Mouse (Mus musculus) T-helper 1 cell (primary cell): ENCODE results near the gene Teddm1b.
"Not testable (repeated sequence)": the region's sequence is repeated elsewhere in the genome, so short reads cannot be mapped to it uniquely, and the experiment has no call there.

ENCODE experiments used
- in situ Hi-C: fragments of 300-600 bp; cut with MboI, MseI; formaldehyde crosslinking; loops from one replicate; pipeline ENCODE4 v1.15.1; 2025; ENCODE audit warnings: high pct_unique_total_duplicates

Gene Teddm1b

DNA sequence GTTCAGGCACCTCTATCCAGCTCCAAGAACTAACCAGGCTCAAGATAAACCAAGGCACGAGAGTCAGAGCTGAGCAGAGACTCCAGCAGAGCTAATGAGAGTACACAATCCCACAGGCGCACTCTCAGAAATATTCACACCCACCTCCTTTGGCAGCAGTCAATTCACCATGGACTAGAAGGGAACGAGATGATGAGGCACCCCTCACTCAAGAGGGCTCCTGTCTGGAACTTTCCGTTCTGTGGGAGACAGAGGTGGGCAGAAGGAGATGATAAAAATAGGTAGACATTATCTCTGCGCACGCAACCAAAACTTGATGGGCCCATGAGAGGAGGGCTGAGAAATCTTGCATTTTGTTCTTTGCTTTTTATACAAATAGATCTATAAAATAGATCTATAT, at the start of gene Teddm1b:
TSS of gene Teddm1b (plus strand) at position 301 of the 400 bp plus-strand sequence.
- in situ Hi-C loops: no loop called here

DNA sequence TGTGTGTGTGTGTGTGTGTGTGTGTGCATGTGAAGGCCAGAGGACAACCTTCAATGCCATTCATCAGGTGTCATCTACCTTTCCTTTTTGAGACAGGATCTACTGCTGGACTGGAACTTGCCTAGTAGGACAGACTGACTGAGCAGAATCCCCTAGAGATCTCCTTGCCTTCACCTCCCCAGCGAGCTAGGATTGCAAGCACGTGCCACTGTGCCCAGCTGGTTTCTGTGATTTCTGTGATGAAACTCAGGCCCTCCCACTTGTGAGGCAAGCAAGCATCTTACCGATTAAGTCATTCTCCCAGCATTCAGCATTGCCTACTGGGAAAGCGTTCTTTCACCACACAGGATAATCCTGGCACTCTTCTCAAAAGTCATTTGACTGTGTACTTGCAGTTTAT, 43.4 kb upstream of the Teddm1b start:
- in situ Hi-C loops: no loop called here

DNA sequence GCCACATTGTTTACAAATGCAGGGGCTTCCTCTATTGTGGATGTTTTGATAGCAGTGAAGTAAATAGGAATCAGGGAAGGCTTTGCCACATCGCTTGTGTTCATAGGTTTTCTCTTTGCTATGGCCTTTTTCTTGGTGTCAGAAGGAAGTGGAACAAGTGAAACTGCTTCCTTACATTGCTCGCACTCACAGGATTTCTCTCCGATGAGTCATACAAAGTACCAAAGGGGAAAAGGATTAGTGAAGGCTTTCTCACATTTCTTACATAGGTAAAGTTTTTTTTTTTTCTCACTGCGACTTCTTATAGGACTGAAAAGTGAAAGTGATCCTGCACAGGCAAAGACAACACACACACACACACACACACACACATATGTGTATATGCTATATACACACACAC, 38.1 kb upstream of the Teddm1b start:
- in situ Hi-C loops: no loop called here

DNA sequence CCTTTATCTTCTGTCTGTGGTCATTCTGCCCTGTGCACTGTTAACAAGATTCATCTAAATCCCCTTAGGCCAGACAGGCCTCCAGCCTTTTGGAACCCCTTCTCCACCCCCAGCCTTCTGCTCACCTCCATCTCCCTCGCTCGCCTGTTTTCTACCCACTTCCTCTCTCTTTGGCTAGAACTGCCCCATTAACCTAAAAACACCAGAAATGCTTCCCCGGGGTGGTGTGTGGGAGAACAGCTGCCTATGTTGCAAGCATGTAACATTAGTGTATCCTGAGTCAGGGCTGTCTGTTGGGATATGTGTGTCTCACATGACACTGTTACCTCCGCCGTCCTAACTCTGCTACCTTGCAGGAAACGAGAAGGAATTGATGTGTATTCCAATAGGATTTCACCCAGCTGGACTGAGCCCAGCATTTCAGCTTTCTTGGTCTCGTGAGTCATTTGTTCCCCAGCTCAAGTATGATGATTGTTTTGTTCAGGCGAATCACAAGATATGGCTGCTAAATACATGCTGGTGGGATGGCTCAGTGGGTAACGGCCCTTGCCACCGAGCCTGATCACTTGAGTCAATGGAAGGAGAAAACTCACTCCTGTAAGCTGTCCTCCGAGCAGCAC, 31.9 kb upstream of the Teddm1b start:
- in situ Hi-C loops: no loop called here

DNA sequence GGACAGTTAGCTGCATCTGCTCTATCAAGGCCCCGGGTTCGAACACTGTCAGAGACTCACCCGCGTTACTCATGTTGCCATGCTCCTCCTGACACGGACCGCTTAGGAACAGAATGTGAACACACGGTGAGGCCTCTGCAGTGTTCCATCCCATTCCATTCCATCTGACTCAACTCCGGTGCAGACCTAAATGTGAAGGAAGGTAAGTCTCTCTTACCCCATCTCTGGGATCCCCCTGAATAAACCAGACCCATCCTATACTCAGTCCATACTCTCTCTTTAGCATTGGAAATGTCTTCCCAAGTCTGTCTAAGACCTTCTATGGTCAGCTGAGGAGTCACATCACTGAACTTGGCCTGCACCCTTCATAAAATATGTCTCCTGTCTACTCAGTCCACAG, 30.1 kb upstream of the Teddm1b start, which contains the start of gene Rgsl1:
TSS of gene Rgsl1 (minus strand) at position 101 of the 400 bp plus-strand sequence.
- in situ Hi-C loops: no loop called here

DNA sequence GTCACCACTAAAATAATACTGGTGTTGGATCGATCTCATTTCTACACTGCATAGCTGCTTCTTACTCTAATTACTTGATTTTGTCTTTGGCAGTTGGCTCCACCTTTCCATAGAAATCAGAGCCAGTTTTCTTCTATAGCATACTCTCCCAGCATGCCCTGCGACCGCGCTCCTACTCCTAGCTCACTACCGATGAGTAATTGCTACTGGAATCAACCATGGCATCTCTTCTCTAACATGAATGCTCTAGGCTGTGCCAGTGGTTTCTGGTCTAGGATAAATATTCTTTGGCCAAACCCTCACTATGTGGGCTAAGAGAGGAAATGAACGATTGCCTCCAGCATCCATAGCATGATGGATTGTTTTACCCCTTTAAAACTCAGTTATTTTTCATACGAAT, 27.7 kb upstream of the Teddm1b start:
- in situ Hi-C loops: loop anchor here (5.0 kb wide), 1 partner anchor 289 kb away; no protein-coding TSS in a partner anchor

DNA sequence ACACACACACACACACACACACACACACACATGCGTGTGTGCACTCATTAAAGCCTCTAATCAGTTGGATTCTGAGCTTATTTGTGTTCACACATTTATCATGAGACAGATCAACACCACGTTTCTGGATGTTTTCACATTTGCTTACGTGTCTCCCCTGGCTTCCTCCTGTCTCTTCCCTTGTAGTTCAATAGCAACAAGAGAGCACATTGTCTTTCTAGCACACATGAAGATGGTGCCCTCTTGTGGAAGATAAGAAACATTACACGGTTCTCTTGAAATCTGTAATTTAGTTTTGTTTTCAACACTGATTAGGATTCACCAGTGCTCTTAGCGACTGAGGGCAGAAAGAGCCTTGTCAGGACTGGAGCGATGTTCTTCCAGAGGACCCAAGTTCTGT, 27.3 kb upstream of the Teddm1b start:
- in situ Hi-C loops: loop anchor here (5.0 kb wide), 1 partner anchor 290 kb away; no protein-coding TSS in a partner anchor

DNA sequence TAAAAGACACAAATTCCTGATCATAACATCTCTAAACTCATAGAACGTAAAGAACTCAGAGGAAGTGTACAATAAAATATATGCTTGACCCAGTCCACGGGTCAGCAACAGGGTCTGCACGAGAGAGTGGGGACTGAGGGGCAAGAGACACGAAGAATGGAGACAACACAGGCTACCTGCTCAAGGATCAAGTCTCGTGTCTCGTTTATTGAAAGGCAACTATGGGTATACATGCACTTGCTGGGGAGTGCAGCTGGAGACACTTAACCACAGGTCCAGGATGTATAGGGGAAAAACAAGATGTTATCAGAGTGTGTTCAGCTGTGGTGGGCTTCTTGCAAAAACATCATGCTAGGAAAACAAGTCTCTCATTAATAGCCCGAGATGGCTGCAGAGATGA, 21.4 kb upstream of the Teddm1b start:
- in situ Hi-C loops: not testable (repeated sequence)

DNA sequence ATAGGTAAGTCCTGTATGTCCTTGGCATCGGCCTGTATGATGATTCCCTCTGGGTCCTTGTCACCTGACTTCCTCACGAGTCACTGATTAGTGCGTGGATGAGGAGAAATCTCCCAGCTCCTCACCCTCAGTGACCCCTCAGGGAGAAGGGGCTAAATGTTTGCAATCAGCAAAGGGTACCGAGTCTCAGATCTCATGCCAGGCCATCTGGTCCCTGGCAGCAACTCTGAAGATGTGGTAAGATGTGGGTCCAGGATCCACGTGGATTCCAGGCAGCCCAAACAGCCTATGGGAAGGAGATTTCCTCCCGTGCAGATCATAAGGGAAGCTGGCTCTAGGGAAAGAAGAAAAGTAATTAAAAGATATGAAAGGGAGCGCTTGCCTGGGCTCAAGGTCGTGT, 18.2 kb upstream of the Teddm1b start:
- in situ Hi-C loops: no loop called here

DNA sequence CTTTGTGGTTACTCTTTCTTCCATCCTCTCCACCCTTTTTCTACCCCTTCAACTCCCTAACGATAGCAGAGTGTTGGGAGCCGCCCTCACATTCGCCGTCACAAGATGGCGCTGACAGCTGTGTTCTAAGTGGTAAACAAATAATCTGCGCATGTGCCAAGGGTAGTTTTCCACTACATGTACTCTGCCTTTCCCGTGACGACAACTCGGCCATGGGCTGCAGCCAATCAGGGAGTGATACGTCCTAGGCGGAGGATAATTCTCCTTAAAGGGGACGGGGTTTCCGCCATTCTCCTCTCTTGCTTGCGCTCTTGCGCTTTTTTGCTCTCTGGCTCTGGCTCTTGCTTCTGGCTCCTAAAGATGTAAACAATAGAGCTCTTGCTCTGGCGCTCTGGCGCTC, 6.2 kb downstream of the Teddm1b start:
- in situ Hi-C loops: not testable (repeated sequence)

DNA sequence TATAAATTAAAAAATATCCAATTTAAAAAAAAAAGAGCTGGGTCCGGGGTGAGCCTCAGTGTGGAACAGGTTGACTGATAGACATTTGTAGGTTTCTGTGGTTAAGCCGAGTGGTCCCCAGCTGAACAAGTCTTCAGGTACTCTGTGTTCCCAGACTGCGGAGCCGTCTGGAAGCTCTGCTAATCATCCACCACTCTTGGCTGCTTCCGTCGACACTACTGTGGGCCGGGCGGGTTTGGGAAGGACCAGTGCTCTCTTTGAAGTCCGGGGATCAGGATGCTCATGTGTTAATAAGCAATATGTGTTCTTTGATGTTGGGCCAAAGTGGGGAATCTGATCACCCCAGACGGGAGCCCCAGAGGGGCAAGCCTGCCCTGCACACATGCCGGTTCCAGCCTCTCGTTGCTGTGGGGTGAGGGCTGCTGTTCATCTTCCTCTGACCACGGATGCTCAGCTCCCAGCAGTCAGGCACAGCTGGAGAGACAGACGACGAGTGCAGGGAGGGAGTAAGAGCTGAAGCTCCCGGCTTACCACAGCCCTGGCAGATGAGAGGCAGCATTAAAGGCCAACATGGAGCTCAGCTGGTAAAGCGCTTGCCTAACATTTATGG, 12.0 kb downstream of the Teddm1b start:
- in situ Hi-C loops: no loop called here

DNA sequence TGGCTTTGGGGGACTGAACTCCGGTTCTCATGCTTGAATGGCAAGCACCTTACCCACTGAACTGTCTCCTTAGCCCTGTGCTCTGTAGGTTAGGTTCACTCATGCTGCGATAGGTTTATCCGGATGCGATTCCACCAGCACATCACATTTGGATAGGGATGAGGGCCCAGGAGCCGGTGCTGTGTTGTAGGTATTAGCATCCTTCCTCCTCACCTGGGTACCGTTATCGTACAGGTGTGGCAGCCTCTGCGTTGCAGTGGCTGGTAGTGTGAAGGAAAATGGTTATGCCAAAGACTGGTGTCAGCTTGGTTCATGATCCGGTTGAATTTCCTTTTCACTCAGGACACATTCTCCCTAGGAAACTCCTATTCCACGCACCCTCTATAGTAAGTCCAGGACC, 16.0 kb downstream of the Teddm1b start:
- in situ Hi-C loops: loop anchor here (5.0 kb wide), 2 partner anchors 232 to 287 kb away; no protein-coding TSS in a partner anchor

DNA sequence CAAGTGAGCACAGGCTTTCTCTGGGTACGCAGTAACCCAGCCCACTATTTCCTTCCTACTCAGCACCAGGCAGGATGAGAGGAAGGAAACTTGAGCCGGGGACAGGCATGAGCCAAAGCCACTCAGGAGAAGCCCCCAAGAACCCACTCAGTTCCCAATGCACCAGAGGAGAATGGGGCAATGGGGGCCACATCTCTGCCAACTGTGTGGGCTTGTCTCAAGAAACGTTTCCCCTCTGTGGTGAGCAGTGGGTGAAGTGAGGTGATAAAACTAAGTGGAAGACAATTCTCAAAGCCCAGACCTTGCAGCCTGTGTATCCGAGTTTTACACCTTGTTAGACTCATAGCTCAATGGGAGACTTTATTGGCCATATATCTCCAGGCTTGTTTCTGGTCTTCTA, 17.3 kb downstream of the Teddm1b start, which contains the start of gene Teddm1a:
TSS of gene Teddm1a (plus strand) at position 301 of the 400 bp plus-strand sequence.
- in situ Hi-C loops: loop anchor here (5.0 kb wide), 2 partner anchors 231 to 286 kb away; no protein-coding TSS in a partner anchor

DNA sequence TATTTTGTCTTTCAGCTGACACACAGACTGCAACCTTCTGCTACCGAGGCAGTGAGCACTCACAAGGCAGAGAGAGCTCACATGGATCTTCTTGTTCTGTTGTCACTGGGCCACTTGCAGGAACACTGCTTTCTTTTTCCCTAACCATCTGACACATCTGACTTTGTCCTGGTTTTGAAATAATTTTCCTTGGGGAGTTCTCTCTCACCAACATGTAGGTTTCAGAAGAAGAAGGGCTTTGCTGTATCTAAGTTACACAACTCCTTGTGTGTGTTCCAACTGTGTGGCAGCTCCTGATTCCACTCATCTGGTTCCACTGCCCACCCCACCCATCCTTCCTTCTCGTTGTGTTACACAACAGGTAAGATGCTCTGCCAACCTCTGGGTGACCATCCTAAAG, 19.6 kb downstream of the Teddm1b start:
- in situ Hi-C loops: loop anchor here (5.0 kb wide), 2 partner anchors 229 to 284 kb away; no protein-coding TSS in a partner anchor

DNA sequence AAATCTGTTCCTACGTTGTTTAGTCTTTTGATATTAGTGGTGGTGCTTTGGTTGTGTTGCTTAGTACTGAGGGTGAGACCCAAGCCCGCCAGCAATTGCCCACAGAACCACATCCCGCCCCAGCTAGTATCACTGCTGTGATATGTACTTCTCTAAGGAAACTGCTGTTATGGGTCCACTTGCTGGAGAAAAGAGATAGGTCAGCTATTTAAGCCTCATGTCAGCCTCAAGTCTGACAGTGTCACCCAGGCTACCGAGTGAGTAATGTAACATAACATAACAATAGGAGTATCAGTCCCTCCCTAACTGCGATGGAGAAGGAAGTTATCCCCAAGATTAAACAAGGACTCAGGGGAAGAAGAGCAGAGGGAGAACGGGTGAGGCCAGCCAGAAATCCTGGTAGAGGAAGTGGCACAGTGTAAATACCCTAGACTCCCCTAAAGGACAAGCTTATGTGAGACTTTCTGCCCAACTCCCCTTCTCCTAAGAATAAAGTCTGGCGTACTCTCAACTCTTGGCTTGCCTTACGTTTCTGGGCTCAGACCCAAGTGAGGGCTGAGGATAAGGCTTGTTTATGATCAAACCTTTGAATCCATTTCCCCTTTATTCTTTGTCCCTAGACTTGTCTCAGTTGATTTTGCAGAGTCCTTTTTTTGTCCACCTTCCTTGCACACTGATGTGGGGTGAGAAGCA, 20.2 kb downstream of the Teddm1b start:
- in situ Hi-C loops: loop anchor here (5.0 kb wide), 2 partner anchors 228 to 283 kb away; no protein-coding TSS in a partner anchor

DNA sequence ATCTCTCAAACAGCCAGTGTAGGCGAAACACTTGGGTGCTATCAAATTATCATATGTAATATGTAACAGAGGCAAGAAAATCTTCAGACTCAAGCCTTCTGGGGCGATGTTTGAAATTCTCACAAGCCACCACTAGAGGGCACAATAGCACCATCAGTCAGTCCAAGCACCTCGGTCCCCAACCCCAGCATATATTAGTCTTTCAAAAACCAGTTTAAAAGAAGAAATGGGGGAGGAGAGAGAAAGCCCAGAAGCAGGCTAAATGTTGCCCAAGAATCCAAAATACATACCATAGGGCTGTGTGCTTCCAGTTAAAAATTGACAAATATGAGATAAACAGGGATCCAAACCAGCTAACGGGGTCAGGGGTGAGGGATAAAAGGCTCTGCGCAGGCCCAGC, 20.8 kb downstream of the Teddm1b start:
- in situ Hi-C loops: loop anchor here (5.0 kb wide), 2 partner anchors 227 to 282 kb away; no protein-coding TSS in a partner anchor

DNA sequence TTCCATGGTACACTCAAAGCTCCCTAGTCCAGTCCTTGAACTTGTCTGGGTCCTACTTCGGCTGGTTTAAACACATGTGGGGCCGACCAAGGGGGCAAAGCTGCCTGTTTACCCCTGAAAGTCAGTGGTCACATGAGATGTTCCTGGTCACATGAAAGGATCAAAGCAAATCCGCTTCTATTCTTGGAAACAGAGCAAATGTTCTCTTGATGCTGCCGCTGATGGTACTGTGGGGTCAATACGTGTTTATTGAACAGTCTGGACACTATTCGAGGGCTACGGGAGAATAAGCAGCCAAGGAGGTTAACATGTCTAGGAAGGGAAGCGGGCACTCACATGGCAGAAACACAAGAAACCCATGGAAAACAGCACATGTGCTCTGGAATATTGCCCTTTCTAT, 23.1 kb downstream of the Teddm1b start:
- in situ Hi-C loops: no loop called here

DNA sequence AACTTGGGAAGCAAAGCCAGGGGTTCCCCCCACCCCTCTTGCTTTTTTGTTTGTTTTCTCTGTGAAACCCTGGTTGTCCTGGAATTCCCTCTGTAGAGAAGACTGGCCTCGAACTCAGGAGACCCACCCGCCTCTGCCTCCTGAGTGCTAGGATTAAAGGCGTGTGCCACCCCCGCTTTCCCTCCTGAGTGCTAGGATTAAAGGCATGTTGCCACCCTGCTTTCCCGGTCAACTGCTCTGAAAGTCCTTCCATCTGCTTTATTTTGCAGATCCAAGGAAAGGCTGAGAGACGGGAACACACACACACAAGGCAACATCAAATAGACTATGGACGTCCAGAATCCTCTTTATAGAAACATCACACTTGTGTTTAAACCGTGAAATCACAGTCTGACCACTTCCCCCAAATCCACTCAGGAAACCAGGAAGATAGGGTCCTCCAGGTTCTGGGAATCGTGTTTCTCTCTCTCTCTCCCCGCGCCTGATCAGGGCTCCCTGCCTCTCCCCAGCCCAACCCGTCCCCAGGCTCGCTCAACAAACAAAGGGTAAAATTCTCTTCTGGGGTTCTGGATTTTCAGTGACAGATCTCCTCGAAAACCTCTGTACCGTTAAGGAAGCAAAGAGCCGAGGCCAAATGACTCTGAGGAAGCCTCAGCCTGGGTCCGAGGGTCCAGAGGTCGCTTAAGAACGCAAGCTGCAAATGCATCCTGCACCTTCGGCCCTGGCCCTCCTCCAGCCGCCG, 25.0 kb downstream of the Teddm1b start:
- in situ Hi-C loops: no loop called here

DNA sequence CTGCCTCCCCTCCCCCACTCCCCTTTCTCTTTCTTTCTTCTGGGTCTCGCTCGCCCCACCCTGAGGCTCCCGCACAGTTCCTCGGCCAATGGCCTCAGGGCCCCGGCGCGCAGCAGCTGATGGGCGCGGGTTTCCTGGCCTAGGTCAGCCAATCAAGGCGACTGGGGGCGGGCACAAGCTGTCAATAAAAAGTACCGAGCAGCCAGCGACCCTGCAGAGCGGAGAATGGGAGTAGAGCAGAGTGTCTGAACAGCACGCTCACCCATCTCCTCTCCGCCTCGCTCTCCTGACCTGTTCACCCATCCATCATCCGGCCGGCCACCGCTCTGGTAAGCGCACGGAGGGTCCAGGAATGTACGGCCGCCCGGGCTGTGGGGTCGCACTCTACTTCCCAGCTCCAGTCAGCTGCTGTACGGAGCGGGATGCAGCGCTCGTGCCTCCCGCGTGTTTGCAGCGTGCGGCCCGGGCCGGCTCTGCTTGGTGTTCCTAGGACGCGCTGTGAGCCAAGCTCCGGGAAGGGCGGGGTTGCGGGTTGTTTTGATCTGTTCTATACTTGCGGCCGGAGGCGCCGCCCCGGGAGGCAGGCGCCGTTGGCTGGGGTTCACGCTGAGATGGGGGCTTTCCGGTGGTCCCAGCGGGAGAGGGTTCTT, 25.7 kb downstream of the Teddm1b start, which contains the start of the genes Glul and Teddm2:
TSS of gene Glul (plus strand) at position 214 of the 650 bp plus-strand sequence.
TSS of gene Teddm2 (minus strand) at position 498 of the 650 bp plus-strand sequence.
- in situ Hi-C loops: no loop called here

DNA sequence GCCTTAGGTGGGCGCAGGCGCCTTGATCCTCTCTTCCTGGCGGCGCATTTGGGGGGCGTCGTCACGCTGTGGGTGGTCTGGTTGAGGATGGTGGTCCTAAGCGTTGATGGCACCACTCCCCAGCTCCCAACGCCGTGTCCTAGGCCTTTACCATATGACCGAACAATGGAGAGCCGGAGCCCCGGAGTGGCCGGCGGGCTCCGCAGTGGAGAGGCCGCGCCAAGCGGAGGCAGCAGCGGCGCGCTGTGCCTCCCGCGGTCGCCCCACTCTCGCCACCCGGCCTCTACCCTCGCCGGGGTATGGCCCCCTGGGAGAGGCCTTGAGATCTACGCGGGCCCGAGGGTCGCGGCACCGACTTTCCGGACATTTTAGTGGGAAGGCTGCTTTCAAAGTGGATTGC, 26.2 kb downstream of the Teddm1b start:
- in situ Hi-C loops: no loop called here
